Mouse (Mus musculus) limb, embryonic 14.5 days (tissue): Measurements from ENCODE around the gene Agap1. TPM values are rescaled to one million over a fixed set of nuclear protein-coding genes. Genes with fewer than 3 reads are reported as not detected.

ENCODE experiments used
- ATAC-seq: fragments of 200-750 bp; cut with Nextera tagmentation; 2 replicates; pipeline ENCODE4 v1.8.0; 2017; ENCODE audit warnings: low read depth, moderate number of reproducible peaks, moderate TSS enrichment; ENCODE audit not compliant: low FRiP score
- DNase-seq: peaks from one replicate; pipeline ENCODE4 v3.0.0-alpha.2; 2015; ENCODE audit warnings: low spot score
- H3K27ac ChIP-seq: fragments of 300-500 bp; sonication (generic); replicated peaks from 2 replicates; pipeline ENCODE4 v1.5.1; 2014; ENCODE audit warnings: low read depth, mild to moderate bottlenecking, low read length, moderate library complexity, mixed read lengths
- H3K27me3 ChIP-seq: fragments of 300-500 bp; sonication (generic); 2 replicates; pipeline ENCODE4 v1.6.1; 2014; ENCODE audit warnings: low read length, mixed read lengths; ENCODE audit not compliant: control insufficient read depth, insufficient read depth
- H3K36me3 ChIP-seq: fragments of 300-500 bp; sonication (generic); 2 replicates; pipeline ENCODE4 v1.6.1; 2014; ENCODE audit warnings: mild to moderate bottlenecking, low read length, moderate library complexity, mixed read lengths; ENCODE audit not compliant: control insufficient read depth, insufficient read depth
- H3K4me1 ChIP-seq: fragments of 300-500 bp; sonication (generic); 2 replicates; pipeline ENCODE4 v1.6.1; 2014; ENCODE audit warnings: antibody characterized with exemption, low read length, mixed read lengths; ENCODE audit not compliant: control insufficient read depth, insufficient read depth
- H3K4me2 ChIP-seq: fragments of 300-500 bp; sonication (generic); replicated peaks from 2 replicates; pipeline ENCODE4 v1.6.1; 2014; ENCODE audit warnings: low read depth, mild to moderate bottlenecking, low read length, moderate library complexity; ENCODE audit not compliant: severe bottlenecking
- H3K4me3 ChIP-seq: fragments of 300-500 bp; sonication (generic); replicated peaks from 2 replicates; pipeline ENCODE4 v1.5.1; 2014; ENCODE audit warnings: low read length
- H3K9ac ChIP-seq: fragments of 300-500 bp; sonication (generic); 2 replicates; pipeline ENCODE4 v1.6.1; 2014; ENCODE audit warnings: mild to moderate bottlenecking, low read depth, low read length, moderate library complexity; ENCODE audit not compliant: severe bottlenecking
- H3K9me3 ChIP-seq: fragments of 300-500 bp; sonication (generic); 2 replicates; pipeline ENCODE4 v1.6.1; 2016; ENCODE audit warnings: low read length; ENCODE audit not compliant: control insufficient read depth
- POLR2A ChIP-seq: fragments of 200-500 bp; IDR thresholded peaks from 2 replicates; pipeline ENCODE4 v1.8.0; 2012; ENCODE audit warnings: inconsistent platforms, mild to moderate bottlenecking, moderate library complexity, borderline replicate concordance; ENCODE audit not compliant: insufficient read depth, insufficient read length; ENCODE audit errors: extremely low read depth
- WGBS: fragments of 180-500 bp; shearing (Covaris S2); extraction: QIAGEN DNeasy Blood & Tissue Kit; methylation state at CpG from one replicate; pipeline ENCODE4 v1.1.7; 2014; 5-methylcytosine and 5-hydroxymethylcytosine counted together
- polyA plus RNA-seq, 2 experiments: library from polyadenylated mRNA; depleted of rRNA in 1 of 2; stranded (reverse) in 1 of 2; unstranded in 1 of 2; fragments of >200 nt; fragmentation: Nextera tagmentation in 1 of 2; extraction: Ambion mirVana in 1 of 2; gene quantifications; 2 replicates each; pipeline versions ENCODE4 v1.2.1 to v1.2.3; 2012 to 2014

Gene Agap1
- polyA plus RNA-seq, 2 experiments: 16.2 to 19.5 TPM

- WGBS: 67% methylated on average over 3 of the region's 3 CpGs
- peaks cover 66% of the 10 kb centered on the region for H3K4me1 ChIP-seq
- no peak for DNase-seq
Observed at GRCm38 (mm10) chr1:89468141-89468540, 13.5 kb downstream of the Agap1 start.

GRCm38 (mm10) chr1:89471430-89471829 is 16.8 kb downstream of the Agap1 start:
- no peak overlapping the region for H3K4me2 ChIP-seq
- TF ChIP-seq POLR2A: no peak
- H3K9me3 ChIP-seq: no peaks in the 10 kb centered on the region
- peak; percentile 41 for ATAC-seq
- H3K4me1 ChIP-seq: peaks cover 52% of the 10 kb centered on the region
- no peak for DNase-seq
- H3K27ac ChIP-seq: peak overlapping the region; percentile 72
- 55% methylated on average over 4 of the region's 4 CpGs for WGBS
- H3K27me3 ChIP-seq: no peaks in the 10 kb centered on the region
- no peaks in the 10 kb centered on the region for H3K36me3 ChIP-seq
- H3K9ac ChIP-seq: 0 out of 2 replicates have a peak overlapping the region, but pooled peaks have one; percentile 8
- H3K4me3 ChIP-seq: no peak overlapping the region

More at GRCm38 (mm10) chr1:89468141-89468540, 13.5 kb downstream of the Agap1 start:
- Histone ChIP-seq H3K27ac (no peak overlapping the region), H3K4me2 (no peak overlapping the region), H3K9me3 (no peaks in the 10 kb centered on the region), H3K4me3 (no peak overlapping the region), H3K36me3 (no peaks in the 10 kb centered on the region), H3K9ac (no peak overlapping the region), H3K27me3 (no peaks in the 10 kb centered on the region)
- no peak for ATAC-seq
- no peak for TF ChIP-seq POLR2A

GRCm38 (mm10) chr1:89471891-89472290 is 17.3 kb downstream of the Agap1 start:
- Histone ChIP-seq H3K27me3 (no peaks in the 10 kb centered on the region), H3K9ac (0 out of 2 replicates have a peak overlapping the region, but pooled peaks have one; percentile 8), H3K9me3 (no peaks in the 10 kb centered on the region), H3K4me2 (no peak overlapping the region), H3K4me1 (peaks cover 54% of the 10 kb centered on the region), H3K36me3 (no peaks in the 10 kb centered on the region), H3K27ac (peak overlapping the region; percentile 72; the same call in 1 of the 2 replicates), H3K4me3 (no peak overlapping the region)
- peak; percentile 31 for ATAC-seq
- no peak for DNase-seq
- WGBS: 65% methylated on average over 9 of the region's 9 CpGs
- no peak for TF ChIP-seq POLR2A

- ATAC-seq (no peak), DNase-seq (no peak)
- Histone ChIP-seq H3K4me3 (no peak overlapping the region), H3K4me1 (peaks cover 43% of the 10 kb centered on the region), H3K27me3 (no peaks in the 10 kb centered on the region), H3K9ac (no peak overlapping the region), H3K9me3 (no peaks in the 10 kb centered on the region), H3K36me3 (no peaks in the 10 kb centered on the region), H3K27ac (no peak overlapping the region), H3K4me2 (no peak overlapping the region)
- TF ChIP-seq POLR2A: no peak
- WGBS: 74% methylated on average over 5 of the region's 5 CpGs
Observed at GRCm38 (mm10) chr1:89473946-89474345, 19.3 kb downstream of the Agap1 start.

GRCm38 (mm10) chr1:89474853-89475252 is 20.2 kb downstream of the Agap1 start:
- Histone ChIP-seq H3K9ac (no peak overlapping the region), H3K4me1 (peaks cover 39% of the 10 kb centered on the region), H3K9me3 (no peaks in the 10 kb centered on the region), H3K4me2 (no peak overlapping the region), H3K4me3 (no peak overlapping the region), H3K27me3 (no peaks in the 10 kb centered on the region), H3K27ac (no peak overlapping the region), H3K36me3 (no peaks in the 10 kb centered on the region)
- ATAC-seq (no peak), DNase-seq (no peak)
- no peak for TF ChIP-seq POLR2A
- 49% methylated on average over 9 of the region's 9 CpGs for WGBS

GRCm38 (mm10) chr1:89477033-89477432 is 22.4 kb downstream of the Agap1 start:
- Histone ChIP-seq H3K4me2 (no peak overlapping the region), H3K27ac (no peak overlapping the region), H3K4me3 (no peak overlapping the region), H3K27me3 (no peaks in the 10 kb centered on the region), H3K4me1 (peaks cover 21% of the 10 kb centered on the region), H3K36me3 (no peaks in the 10 kb centered on the region), H3K9ac (no peak overlapping the region), H3K9me3 (no peaks in the 10 kb centered on the region)
- ATAC-seq (no peak), DNase-seq (no peak)
- TF ChIP-seq POLR2A: no peak
- WGBS: 87% methylated on average over 5 of the region's 5 CpGs
